Mouse (Mus musculus) ES-Bruce4 (cell line): ENCODE results near the gene Sned1.

Experiments
- CTCF ChIP-seq: IDR thresholded peaks from one replicate; pipeline ENCODE4 v1.8.1; 2011; ENCODE audit warnings: low read depth, low read length
- EP300 ChIP-seq: IDR thresholded peaks from 2 replicates; pipeline ENCODE4 v1.6.1; 2011; ENCODE audit warnings: low read depth, low read length; ENCODE audit not compliant: insufficient read depth
- POLR2A ChIP-seq: IDR thresholded peaks from one replicate; pipeline ENCODE4 v1.8.1; 2011; ENCODE audit warnings: low read length; ENCODE audit not compliant: insufficient read depth

DNA sequence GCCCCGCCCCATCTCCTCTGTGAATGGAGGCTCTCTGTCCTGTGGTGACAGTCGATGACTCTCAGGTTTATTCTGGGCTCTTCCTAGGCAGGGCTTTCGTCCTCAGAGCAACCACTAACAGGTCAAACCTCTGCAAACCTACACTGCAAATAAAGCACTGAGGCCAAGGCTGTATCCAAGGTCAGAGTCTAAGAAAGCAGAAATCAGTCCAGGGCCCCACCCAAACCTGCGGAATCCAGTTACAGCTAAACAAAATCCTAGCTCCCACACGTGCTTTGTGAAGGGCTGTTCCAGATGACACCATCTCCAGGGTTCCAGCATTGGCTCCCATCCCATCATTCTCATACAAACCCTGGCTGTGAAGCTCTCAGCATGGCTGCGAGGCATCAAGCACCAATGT is 39.9 kb downstream of the Sned1 start:
- no peak for TF ChIP-seq CTCF
- no peak for TF ChIP-seq POLR2A
- TF ChIP-seq EP300, result no peak
